In the genomic region with DNA sequence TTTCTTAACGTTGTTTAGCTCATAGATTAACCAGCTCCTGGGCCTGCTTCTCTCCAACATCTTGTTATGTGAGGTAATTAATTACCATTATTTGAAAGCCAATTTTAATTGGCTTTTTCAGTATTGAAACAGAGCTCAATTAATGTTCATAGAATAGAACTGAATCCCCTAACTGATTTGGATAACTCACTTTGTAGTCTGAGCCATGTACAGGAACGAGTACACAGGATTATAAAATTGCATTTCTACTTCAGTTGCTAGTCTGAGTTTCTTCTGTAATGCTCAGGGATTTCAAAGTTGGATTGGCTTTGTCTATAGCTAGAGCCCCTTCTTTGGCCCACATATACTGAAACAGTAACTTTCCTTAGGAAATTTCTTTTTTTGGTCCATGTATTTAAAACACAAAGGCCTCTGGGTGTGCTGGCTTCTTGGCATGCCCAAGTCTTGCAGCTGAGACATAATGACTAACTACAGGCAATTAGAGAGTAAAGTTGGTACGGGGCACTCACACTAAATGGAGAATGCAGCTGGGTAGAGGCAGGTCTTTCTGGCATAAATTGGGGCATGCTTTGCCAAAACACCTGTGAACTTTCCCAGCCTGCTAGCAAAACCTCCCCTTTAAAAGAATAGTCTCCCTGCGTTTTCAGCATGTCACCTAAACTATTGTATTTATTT, we compare ENCODE assay signal across 15 mouse cellular contexts.
"Had no signal": no experiment of that assay in that cellular context is flagged by ENCODE, and none has a peak within 500 bp of the region (broad histone marks: within the 10 kb centered on the region; RNA-seq: fewer than 3 reads in every experiment).

No protein-coding gene starts in this region.

- ATAC-seq: liver, postnatal 0 days; midbrain, embryonic 13.5 days had no signal

- H3K9ac ChIP-seq: limb, embryonic 12.5 days; liver, embryonic 13.5 days; liver, postnatal 0 days; lung, embryonic 15.5 days; midbrain, embryonic 13.5 days had no signal

- H3K4me1 ChIP-seq: limb, embryonic 12.5 days; liver, embryonic 13.5 days; lung, embryonic 15.5 days; midbrain, embryonic 13.5 days had no signal

- H3K27ac ChIP-seq: kidney, postnatal 0 days; layer of hippocampus, adult 2 months; limb, embryonic 12.5 days; liver, embryonic 13.5 days; lung, embryonic 15.5 days; macrophage; midbrain, embryonic 13.5 days had no signal

- H3K27me3 ChIP-seq: limb, embryonic 12.5 days; liver, embryonic 13.5 days; lung, embryonic 15.5 days; megakaryocyte, embryonic 14.5 days; midbrain, embryonic 13.5 days had no signal

- H3K4me2 ChIP-seq: limb, embryonic 12.5 days; liver, embryonic 13.5 days; lung, embryonic 15.5 days; midbrain, embryonic 13.5 days had no signal

- H3K4me3 ChIP-seq: layer of hippocampus, adult 2 months; limb, embryonic 12.5 days; liver, embryonic 13.5 days; lung, embryonic 15.5 days; megakaryocyte, embryonic 14.5 days; midbrain, embryonic 13.5 days had no signal

- H3K9me3 ChIP-seq: limb, embryonic 12.5 days; liver, embryonic 13.5 days; lung, embryonic 15.5 days; megakaryocyte, embryonic 14.5 days; midbrain, embryonic 13.5 days had no signal

- H3K36me3 ChIP-seq: limb, embryonic 12.5 days; liver, embryonic 13.5 days; lung, embryonic 15.5 days; midbrain, embryonic 13.5 days had no signal

- DNase-seq: kidney, adult 18-20 months; kidney, postnatal 4 days; liver; liver, embryonic 13.5 days; liver, postnatal 0 days; lung, postnatal 14 days; thymus, adult 2 months; thymus, postnatal 25 days had no signal
